Mouse (Mus musculus): ENCODE data around the gene Hyls1.

DNA sequence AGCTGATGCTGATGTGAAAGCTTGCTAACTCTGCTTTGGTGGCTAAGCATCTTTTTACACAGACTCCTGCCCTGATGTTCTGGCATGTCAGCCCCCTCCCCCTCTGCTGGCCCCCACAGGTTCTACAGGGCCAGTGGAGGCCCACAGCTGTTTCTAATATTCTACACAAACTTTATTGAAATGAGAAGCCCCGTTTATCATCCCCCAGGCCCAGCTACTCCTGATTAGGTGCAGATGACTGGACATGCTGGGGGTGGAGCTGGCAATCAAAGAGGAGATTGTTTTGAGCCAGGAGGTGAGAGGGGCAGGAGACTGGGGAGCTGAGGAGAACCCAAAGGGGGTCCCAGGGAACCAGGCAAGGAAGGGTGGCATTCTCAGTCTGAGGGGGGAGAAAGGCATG is 40.4 kb downstream of the Hyls1 start:
- TF ChIP-seq MYOD1 (IDR thresholded peaks at IDR 0.05; ENCODE audit: control insufficient read depth, insufficient read length, low read depth) (no peak), MAX (IDR thresholded peaks at IDR 0.05) (no peak), CEBPB (IDR thresholded peaks at IDR 0.05; ENCODE audit: low read depth) (no peak), FOSL1 (IDR thresholded peaks at IDR 0.05; ENCODE audit: insufficient read depth, low read length, poor library complexity, severe bottlenecking) (no peak), CTCF (IDR thresholded peaks at IDR 0.05; ENCODE audit: control insufficient read depth, insufficient read depth, insufficient read length) (no peak), USF1 (IDR thresholded peaks at IDR 0.05; ENCODE audit: low read depth) (no peak), MYOG (IDR thresholded peaks at IDR 0.05; ENCODE audit: control insufficient read depth, extremely low read depth, insufficient read length) (no peak)
